Mouse (Mus musculus): ENCODE measurements around the gene Mcl1.

- TF ChIP-seq CTCF (conservative IDR thresholded peaks at IDR 0.05; ENCODE audit: low read length) (no peak), NANOG (IDR thresholded peaks at IDR 0.05; ENCODE audit: borderline replicate concordance, low read length) (no peak), POU5F1 (IDR thresholded peaks at IDR 0.05; ENCODE audit: borderline replicate concordance, low read length) (no peak)
These were observed 41.7 kb downstream of the Mcl1 start for GRCm38 (mm10) chr3:95700233-95700681.

All from E14TG2a.4 (cell line).